Comparison of ENCODE assay signal across 1 mouse cellular context in the genomic region with DNA sequence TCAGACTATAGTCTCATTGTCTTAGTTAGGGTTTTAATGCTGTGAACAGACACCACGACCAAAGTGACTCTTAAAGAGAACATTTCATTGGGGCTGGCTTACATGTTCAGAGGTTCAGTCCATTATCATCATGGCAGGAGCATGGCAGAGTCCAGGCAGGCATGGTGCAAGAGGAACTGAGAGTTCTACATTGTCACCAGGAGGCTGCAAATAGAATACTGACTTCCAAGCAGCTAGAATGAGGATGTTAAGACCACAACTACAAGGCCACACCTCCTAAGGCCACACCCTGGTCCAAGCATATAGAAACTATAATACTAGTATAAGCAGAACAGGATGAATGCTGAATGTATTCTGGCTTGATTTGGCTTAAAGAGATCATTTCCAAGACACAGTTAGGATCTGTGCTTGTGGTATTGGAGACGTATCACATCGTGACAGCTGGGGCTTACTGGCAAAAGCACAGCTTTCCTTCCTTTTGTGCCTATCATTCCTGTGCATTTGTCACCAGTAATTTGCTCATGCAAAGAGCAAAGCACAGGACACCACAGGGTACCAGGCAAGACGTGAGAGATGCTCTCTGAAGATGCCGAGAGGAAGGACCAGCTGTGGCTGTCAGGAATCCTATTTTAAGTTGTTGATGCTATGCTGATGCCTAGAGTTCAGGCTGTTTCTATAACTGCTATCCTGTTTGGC.
A peak's percentile ranks its signal among the peaks of the same experiment; 100 is the strongest.
TF ChIP-seq lines count a peak whose summit lies in the region.

No protein-coding gene starts in this region.

TF ChIP-seq in CH12.LX, 34 proteins besides CTCF, POLR2A, EP300 and RAD21 (continued from another document):
- TF ChIP-seq JUN (IDR thresholded peaks at IDR 0.05; ENCODE audit: insufficient read depth, low read depth, low read length) (no peak; the same call in 1 of the 2 replicates), BHLHE40 (IDR thresholded peaks at IDR 0.05; ENCODE audit: low read depth, low read length) (0 out of 2 replicates have a peak, but pooled peaks have one; percentile 34), USF1 (IDR thresholded peaks at IDR 0.05; ENCODE audit: low read depth, low read length) (no peak), ZKSCAN1 (IDR thresholded peaks at IDR 0.05; ENCODE audit: borderline replicate concordance, low read depth, low read length) (no peak), USF2 (conservative IDR thresholded peaks at IDR 0.05; ENCODE audit: low read depth, low read length) (no peak), TCF12 (IDR thresholded peaks at IDR 0.05; ENCODE audit: low read depth, low read length) (no peak), UBTF (IDR thresholded peaks at IDR 0.05; ENCODE audit: low read depth, low read length) (no peak)
